Mouse (Mus musculus) neural tube, embryonic 15.5 days (tissue): ENCODE measurements around the gene Chst14. TPM values are rescaled to one million over a fixed set of nuclear protein-coding genes. Genes with fewer than 3 reads are reported as not detected.

Experiments
- ATAC-seq: fragments of 200-750 bp; cut with Nextera tagmentation; 2 replicates; pipeline ENCODE4 v1.8.0; 2017; ENCODE audit warnings: mild to moderate bottlenecking, moderate TSS enrichment, moderate library complexity; ENCODE audit not compliant: low FRiP score
- H3K27ac ChIP-seq: fragments of 300-500 bp; sonication (generic); replicated peaks from 2 replicates; pipeline ENCODE4 v1.5.1; 2015; ENCODE audit warnings: mild to moderate bottlenecking, inconsistent platforms
- H3K27me3 ChIP-seq: fragments of 300-500 bp; sonication (generic); replicated peaks from 2 replicates; pipeline ENCODE4 v1.6.1; 2015; ENCODE audit warnings: inconsistent platforms
- H3K36me3 ChIP-seq: fragments of 300-500 bp; sonication (generic); 2 replicates; pipeline ENCODE4 v1.6.1; 2015; ENCODE audit warnings: inconsistent platforms
- H3K4me1 ChIP-seq: fragments of 300-500 bp; sonication (generic); 2 replicates; pipeline ENCODE4 v1.6.1; 2015; ENCODE audit warnings: inconsistent platforms
- H3K4me2 ChIP-seq: fragments of 300-500 bp; sonication (generic); 2 replicates; pipeline ENCODE4 v1.6.1; 2015; ENCODE audit warnings: inconsistent platforms, mild to moderate bottlenecking, moderate library complexity
- H3K4me3 ChIP-seq: fragments of 300-500 bp; sonication (generic); replicated peaks from 2 replicates; pipeline ENCODE4 v1.5.1; 2015; ENCODE audit warnings: mild to moderate bottlenecking, inconsistent platforms
- H3K9ac ChIP-seq: fragments of 300-500 bp; sonication (generic); replicated peaks from 2 replicates; pipeline ENCODE4 v1.6.1; 2015; ENCODE audit warnings: mild to moderate bottlenecking, inconsistent platforms
- H3K9me3 ChIP-seq: fragments of 300-500 bp; sonication (generic); replicated peaks from 2 replicates; pipeline ENCODE4 v1.6.1; 2016; ENCODE audit warnings: inconsistent platforms
- WGBS: fragments of 180-500 bp; shearing (Covaris S2); methylation state at CpG from one replicate; pipeline ENCODE4 v1.1.7; 2015; ENCODE audit warnings: mixed read lengths; 5-methylcytosine and 5-hydroxymethylcytosine counted together
- polyA plus RNA-seq: library from polyadenylated mRNA; unstranded; fragments of >200 nt; fragmentation: Nextera tagmentation; extraction: Ambion mirVana; gene quantifications from 2 replicates; pipeline ENCODE4 v1.2.1, GENCODE M21; 2015

Gene Chst14
- 6.1 and 9.3 TPM in 2 replicates for polyA plus RNA-seq

DNA sequence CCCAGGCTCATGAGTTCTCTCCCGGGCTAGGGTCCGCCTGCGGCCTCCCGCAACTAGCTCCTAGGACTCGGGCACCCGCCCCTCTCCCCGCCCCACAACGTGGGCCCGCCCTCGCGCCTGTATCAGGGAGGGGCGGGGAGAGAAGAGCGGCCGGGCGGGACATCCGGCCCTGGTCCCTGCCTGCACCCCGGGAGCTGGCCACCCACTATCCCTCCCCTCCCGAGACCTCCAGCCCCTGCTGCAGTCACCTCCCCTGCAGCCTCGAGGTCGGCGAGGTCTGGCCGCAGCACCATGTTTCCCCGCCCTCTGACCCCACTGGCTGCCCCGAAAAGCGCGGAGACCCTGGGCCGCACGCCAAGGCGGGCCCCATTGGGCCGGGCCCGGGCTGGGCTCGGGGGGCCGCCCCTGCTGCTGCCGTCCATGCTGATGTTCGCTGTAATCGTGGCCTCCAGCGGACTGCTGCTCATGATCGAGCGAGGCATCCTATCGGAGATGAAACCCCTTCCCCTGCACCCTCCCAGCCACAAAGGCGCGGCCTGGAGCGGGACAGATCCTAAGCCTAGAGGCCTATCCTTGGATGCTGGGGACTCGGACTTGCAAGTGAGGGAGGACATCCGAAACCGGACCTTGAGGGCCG, at the start of gene Chst14:
Gene Chst14 (plus strand): TSS at position 136 of the 637 bp plus-strand sequence.
- peak; percentile 80 for ATAC-seq
- peaks cover 19% of the 10 kb centered on the region for H3K4me1 ChIP-seq
- H3K27ac ChIP-seq = no peak within 1 kb of the TSS; the same call in 1 of the 2 replicates
- WGBS = under 1% methylated on average over 44 of the region's 47 CpGs
- peak within 1 kb of the TSS; percentile 68 for H3K9ac ChIP-seq
- H3K4me3 ChIP-seq = peak within 1 kb of the TSS; percentile 57
- no peaks in the 10 kb centered on the region for H3K27me3 ChIP-seq
- H3K4me2 ChIP-seq = peak within 1 kb of the TSS; percentile 85
- no peaks in the 10 kb centered on the region for H3K9me3 ChIP-seq
- peaks cover 20% of the 10 kb centered on the region for H3K36me3 ChIP-seq

- Histone ChIP-seq H3K27me3 (peaks cover 18% of the 10 kb centered on the region), H3K9me3 (no peaks in the 10 kb centered on the region), H3K9ac (no peak overlapping the region), H3K36me3 (peaks cover 18% of the 10 kb centered on the region), H3K4me2 (no peak overlapping the region), H3K4me1 (peaks cover 6% of the 10 kb centered on the region; the same call in 1 of the 2 replicates), H3K27ac (no peak overlapping the region), H3K4me3 (no peak overlapping the region)
- 90% methylated on average over 4 of the region's 4 CpGs for WGBS
- ATAC-seq = no peak
These were observed 45.3 kb upstream of the Chst14 start for GRCm38 (mm10) chr2:118881019-118881418.

DNA sequence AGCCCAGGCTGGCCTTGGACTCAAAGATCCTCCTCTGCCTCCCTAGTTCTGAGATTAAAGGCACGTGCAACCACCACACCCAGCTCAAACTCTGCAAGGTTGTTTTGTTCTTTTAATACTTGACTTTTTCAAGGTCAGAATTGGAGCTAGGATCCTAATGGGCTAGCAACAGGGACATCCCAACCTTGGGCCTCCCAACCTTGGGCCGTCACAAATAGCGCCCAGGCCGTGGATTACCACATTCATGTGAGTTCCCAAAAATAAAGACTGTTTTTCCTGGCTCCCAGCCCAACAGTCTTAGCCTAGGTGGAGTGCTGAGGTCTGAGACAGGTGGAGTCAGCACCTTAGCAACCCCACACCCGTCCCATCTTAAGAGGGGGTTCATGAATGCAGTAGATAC, 44.3 kb upstream of the Chst14 start:
- H3K4me2 ChIP-seq = no peak overlapping the region
- ATAC-seq = no peak
- no peak overlapping the region for H3K27ac ChIP-seq
- peaks cover 6% of the 10 kb centered on the region; the same call in 1 of the 2 replicates for H3K4me1 ChIP-seq
- peaks cover 10% of the 10 kb centered on the region for H3K36me3 ChIP-seq
- H3K4me3 ChIP-seq = no peak overlapping the region
- H3K9ac ChIP-seq = no peak overlapping the region
- no peaks in the 10 kb centered on the region for H3K9me3 ChIP-seq
- peaks cover 24% of the 10 kb centered on the region for H3K27me3 ChIP-seq
- 89% methylated on average over 5 of the region's 5 CpGs for WGBS

DNA sequence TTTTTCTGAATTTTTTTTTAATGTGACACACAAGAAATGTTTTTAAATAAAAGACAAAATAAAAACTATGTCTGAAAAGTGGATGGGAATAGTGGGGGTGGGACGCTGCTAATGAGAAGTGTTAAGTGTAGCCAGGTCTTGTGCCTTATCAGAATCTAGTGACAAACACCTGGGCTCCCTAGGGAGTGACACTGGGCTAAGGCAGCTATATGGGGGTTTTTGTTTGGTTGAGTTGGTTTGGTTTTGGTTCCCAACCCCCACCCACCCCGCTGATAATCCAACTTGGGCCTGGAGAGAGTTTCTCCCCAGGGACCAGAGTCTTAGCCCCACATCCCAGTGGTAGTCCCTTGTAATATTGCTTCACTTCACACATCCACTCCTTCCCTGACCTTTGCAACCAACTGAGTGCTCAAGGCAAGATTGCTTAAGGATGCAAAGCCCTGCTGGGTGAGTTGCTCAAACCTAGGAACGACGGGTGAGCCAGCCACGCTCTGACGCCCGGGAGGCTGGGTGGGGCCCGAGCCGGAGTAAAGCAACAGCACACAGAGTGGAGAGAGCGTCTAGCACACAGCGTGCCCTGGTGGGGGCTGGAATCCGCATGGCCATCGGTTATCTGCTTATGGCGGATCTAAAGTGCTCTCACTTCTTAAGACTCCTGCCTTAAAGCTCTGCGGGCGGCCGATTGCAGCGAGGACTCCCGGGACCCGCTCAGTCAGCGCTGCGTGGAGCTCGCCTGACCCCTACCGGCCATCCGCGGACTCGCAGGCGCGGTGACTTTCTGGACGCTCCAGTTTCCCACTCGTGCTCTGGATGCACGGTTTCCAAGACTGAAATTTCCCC, 43.2 kb upstream of the Chst14 start:
- no peak overlapping the region for H3K27ac ChIP-seq
- H3K27me3 ChIP-seq = peaks cover 30% of the 10 kb centered on the region
- 3% methylated on average over 32 of the region's 32 CpGs for WGBS
- H3K9ac ChIP-seq = peak overlapping the region; percentile 55
- peak; percentile 83 for ATAC-seq
- peak overlapping the region; percentile 88 for H3K4me2 ChIP-seq
- H3K9me3 ChIP-seq = no peaks in the 10 kb centered on the region
- peak overlapping the region; percentile 43 for H3K4me3 ChIP-seq
- peaks cover 6% of the 10 kb centered on the region; the same call in 1 of the 2 replicates for H3K4me1 ChIP-seq
- peaks cover 3% of the 10 kb centered on the region for H3K36me3 ChIP-seq

DNA sequence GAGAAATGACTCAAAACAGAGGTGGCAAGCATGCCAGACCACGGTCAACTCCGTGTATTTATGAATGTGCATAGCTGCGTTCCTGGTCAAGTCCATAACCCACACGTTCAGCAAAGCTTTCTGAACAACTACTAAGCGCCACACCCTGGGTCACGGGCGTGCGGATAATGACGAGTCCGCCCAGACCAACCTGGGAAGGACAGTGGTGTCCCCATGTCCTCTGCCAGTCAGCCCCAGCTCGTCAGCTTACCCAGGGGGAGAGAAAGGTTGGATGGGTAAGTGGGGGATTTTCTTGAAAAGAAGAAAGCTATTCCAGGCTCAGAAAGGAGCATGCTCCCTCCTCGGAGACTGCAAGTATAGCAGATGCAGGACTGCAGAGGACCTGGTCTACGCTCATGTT, 38.9 kb upstream of the Chst14 start:
- Histone ChIP-seq H3K4me2 (peak overlapping the region; percentile 25), H3K27ac (no peak overlapping the region)

GRCm38 (mm10) chr2:118887845-118888548, 38.3 kb upstream of the Chst14 start:
- H3K9ac ChIP-seq = no peak overlapping the region

More for the DNA sequence above, 38.9 kb upstream of the Chst14 start:
- Histone ChIP-seq H3K36me3 (no peaks in the 10 kb centered on the region), H3K4me3 (no peak overlapping the region), H3K4me1 (peaks cover 6% of the 10 kb centered on the region; the same call in 1 of the 2 replicates), H3K9me3 (no peaks in the 10 kb centered on the region), H3K9ac (no peak overlapping the region), H3K27me3 (peaks cover 37% of the 10 kb centered on the region)
- no peak for ATAC-seq
- 77% methylated on average over 13 of the region's 13 CpGs for WGBS

DNA sequence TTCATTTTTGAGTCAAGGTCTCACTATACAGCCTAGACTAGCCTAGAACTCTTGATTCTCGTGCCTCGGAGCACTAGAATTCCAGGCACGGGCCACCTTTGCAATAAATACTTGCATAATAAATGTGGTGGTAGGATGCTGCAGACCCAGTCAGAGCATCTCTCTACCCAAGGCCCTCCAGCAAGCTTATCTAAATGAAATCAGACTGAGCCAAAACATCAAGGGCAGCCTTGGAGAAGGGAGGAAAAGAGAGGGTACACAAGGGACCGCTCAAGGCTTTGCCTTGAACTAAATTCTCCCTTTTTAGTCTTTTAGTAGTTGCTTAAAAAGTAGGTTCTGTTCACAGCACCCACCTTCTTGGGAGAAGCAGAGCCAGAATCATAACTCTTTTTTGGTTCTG, 35.1 kb upstream of the Chst14 start:
- WGBS = 88% methylated on average over 4 of the region's 4 CpGs
- peaks cover 52% of the 10 kb centered on the region for H3K27me3 ChIP-seq
- ATAC-seq = no peak

More at GRCm38 (mm10) chr2:118887845-118888548, 38.3 kb upstream of the Chst14 start:
- no peak overlapping the region for H3K27ac ChIP-seq
- no peak overlapping the region for H3K4me3 ChIP-seq
- 34% methylated on average over 14 of the region's 14 CpGs for WGBS
- H3K4me1 ChIP-seq = peaks cover 3% of the 10 kb centered on the region; the same call in 1 of the 2 replicates
- no peak for ATAC-seq
- H3K9me3 ChIP-seq = no peaks in the 10 kb centered on the region
- H3K36me3 ChIP-seq = no peaks in the 10 kb centered on the region
- H3K27me3 ChIP-seq = peaks cover 43% of the 10 kb centered on the region
- peak overlapping the region; percentile 25 for H3K4me2 ChIP-seq

GRCm38 (mm10) chr2:118895990-118896913, 30.0 kb upstream of the Chst14 start:
- peaks cover 76% of the 10 kb centered on the region for H3K27me3 ChIP-seq
- peak overlapping the region; percentile 49 for H3K9ac ChIP-seq
- 2% methylated on average over 38 of the region's 38 CpGs for WGBS
- no peak overlapping the region for H3K27ac ChIP-seq
- peak overlapping the region; percentile 89 for H3K4me2 ChIP-seq
- peaks cover 34% of the 10 kb centered on the region for H3K4me1 ChIP-seq
- no peaks in the 10 kb centered on the region for H3K36me3 ChIP-seq
- peak overlapping the region; percentile 44 for H3K4me3 ChIP-seq
- no peak for ATAC-seq
- H3K9me3 ChIP-seq = no peaks in the 10 kb centered on the region

More for the DNA sequence above, 35.1 kb upstream of the Chst14 start:
- H3K4me1 ChIP-seq = peaks cover 2% of the 10 kb centered on the region
- no peak overlapping the region for H3K4me2 ChIP-seq
- H3K9me3 ChIP-seq = no peaks in the 10 kb centered on the region
- H3K36me3 ChIP-seq = no peaks in the 10 kb centered on the region
- no peak overlapping the region for H3K9ac ChIP-seq
- no peak overlapping the region for H3K27ac ChIP-seq
- H3K4me3 ChIP-seq = no peak overlapping the region

DNA sequence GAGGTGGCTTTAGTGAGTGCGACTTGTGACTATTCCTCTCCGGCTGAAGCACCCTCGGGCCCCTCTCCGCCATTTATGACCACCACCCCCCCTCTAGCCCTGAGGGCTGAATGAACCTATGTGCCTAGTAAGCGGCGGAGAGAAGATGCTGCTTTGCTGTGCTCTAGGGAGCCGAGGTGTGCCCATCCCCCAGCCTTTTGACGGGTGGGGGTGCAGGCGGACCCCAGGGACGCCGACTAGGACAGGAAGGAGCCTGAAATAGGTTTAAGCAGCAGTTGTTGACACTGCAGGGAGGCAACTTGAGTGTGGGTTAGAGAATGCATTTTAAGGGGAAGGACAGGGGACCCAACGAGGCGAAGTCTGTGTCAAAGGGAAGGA, 29.4 kb upstream of the Chst14 start:
- H3K4me1 ChIP-seq = peaks cover 34% of the 10 kb centered on the region
- 0% methylated on average over 13 of the region's 13 CpGs for WGBS
- H3K9me3 ChIP-seq = no peaks in the 10 kb centered on the region
- H3K4me2 ChIP-seq = peak overlapping the region; percentile 89
- H3K36me3 ChIP-seq = no peaks in the 10 kb centered on the region
- H3K27ac ChIP-seq = no peak overlapping the region
- ATAC-seq = no peak
- peak overlapping the region; percentile 44 for H3K4me3 ChIP-seq
- peaks cover 76% of the 10 kb centered on the region for H3K27me3 ChIP-seq
- peak overlapping the region; percentile 49 for H3K9ac ChIP-seq

DNA sequence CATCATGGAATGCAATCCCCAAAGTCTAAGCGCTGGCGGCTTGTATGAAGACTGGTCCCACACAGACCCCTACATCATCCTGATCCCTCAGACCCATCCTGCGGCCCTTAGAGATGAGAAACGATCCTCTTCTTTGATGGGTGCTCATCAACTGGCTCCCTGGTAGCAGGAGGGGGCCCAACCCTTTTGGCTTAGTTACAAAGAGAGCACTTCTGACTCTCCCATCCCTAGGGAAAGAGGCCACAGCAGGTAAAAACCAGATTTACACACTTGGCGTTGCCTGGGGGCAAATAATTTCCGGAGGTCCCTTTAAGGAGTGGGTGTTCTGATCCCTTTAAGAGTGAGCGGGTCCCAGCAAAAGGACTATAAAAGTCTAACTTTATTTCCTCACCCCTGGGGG, 28.9 kb upstream of the Chst14 start:
- WGBS = 2% methylated on average over 7 of the region's 7 CpGs
- peaks cover 34% of the 10 kb centered on the region for H3K4me1 ChIP-seq
- no peaks in the 10 kb centered on the region for H3K36me3 ChIP-seq
- no peaks in the 10 kb centered on the region for H3K9me3 ChIP-seq
- H3K27me3 ChIP-seq = peaks cover 75% of the 10 kb centered on the region
- H3K4me3 ChIP-seq = peak overlapping the region; percentile 44
- no peak overlapping the region for H3K27ac ChIP-seq
- no peak for ATAC-seq
- peak overlapping the region; percentile 89 for H3K4me2 ChIP-seq
- H3K9ac ChIP-seq = no peak overlapping the region
